Mouse (Mus musculus): ENCODE measurements around the gene Vps52. TPM values are rescaled to one million over a fixed set of nuclear protein-coding genes. Genes with fewer than 3 reads are reported as not detected.
"Not testable (repeated sequence)": the region's sequence is repeated elsewhere in the genome, so short reads cannot be mapped to it uniquely, and the experiment has no call there.

Gene Vps52
- total and polyA plus RNA-seq, 3 experiments: 38.1 to 47.8 (median 39.1) TPM

DNA sequence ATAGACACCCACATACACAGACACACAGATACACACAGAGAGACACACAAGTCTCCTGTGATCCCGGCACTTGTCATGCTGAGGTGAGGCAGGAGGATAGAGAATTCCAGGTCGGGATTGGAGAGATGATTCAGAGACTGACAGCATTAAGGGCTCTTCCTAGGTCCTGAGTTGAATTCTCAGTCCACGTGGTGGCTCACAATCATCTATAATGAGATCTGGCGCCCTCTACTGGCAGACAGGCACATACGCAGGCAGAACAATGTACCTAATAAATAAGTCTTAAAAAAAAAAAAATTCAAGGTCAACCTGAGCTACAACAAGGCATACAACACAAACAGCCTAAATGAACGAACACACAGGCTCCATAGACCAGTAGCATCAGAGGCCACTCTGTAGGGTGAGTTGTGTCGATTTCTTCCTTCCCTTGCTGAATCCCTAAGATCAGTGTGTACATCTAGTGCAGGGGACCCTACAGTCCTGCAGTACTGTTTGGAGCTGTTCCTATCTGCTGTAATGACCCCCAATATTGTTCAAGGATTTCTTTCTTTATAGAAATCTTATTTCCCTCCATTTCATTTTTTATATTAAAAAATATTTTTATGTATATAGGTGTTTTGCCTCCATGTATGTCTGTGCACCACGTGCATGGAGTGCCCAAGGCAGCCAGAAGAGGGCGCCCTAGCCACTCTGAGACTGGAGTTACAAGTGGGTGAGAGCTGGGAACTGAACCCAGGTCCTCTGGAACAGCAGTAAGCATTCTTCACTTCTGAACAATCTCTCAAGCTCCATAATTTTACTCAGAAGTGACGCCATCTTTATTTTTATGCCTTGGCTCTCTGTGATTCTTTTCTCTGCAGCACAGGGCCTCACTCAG lies 36.4 kb downstream of the Vps52 start:
- H3K27me3 ChIP-seq (ENCODE audit: control insufficient read depth, insufficient read depth, low read length): no peaks in the 10 kb centered on the region
- no peaks in the 10 kb centered on the region for H3K36me3 ChIP-seq (ENCODE audit: control insufficient read depth, insufficient read depth, low read length)
- no peak overlapping the region for H3K27ac ChIP-seq
- peak; percentile 83 for TF ChIP-seq CTCF (IDR thresholded peaks at IDR 0.05)
- no peak for TF ChIP-seq EP300 (IDR thresholded peaks at IDR 0.05; ENCODE audit: insufficient read depth, low read depth, low read length)
- no peak for TF ChIP-seq POLR2A (IDR thresholded peaks at IDR 0.05; ENCODE audit: insufficient read depth, low read depth, low read length)
- H3K79me2 ChIP-seq (replicated peaks; ENCODE audit: control insufficient read depth, insufficient read depth, low read length): no peaks in the 10 kb centered on the region
- intact Hi-C loops (cut with DNase I): no loop called here
- H3K4me1 ChIP-seq (ENCODE audit: control insufficient read depth, insufficient read depth, low read length): no peaks in the 10 kb centered on the region
- no peak overlapping the region for H3K4me3 ChIP-seq
- H3K9ac ChIP-seq (ENCODE audit: low read depth, low read length): no peak overlapping the region
- WGBS: 31% methylated on average over 10 of the region's 10 CpGs
- peak; percentile 31 to 44 for DNase-seq

- DNase-seq: no peak
- WGBS: 84% methylated on average over 8 of the region's 8 CpGs
- TF ChIP-seq POLR2A (IDR thresholded peaks at IDR 0.05; ENCODE audit: insufficient read depth, low read depth, low read length) (no peak), EP300 (IDR thresholded peaks at IDR 0.05; ENCODE audit: insufficient read depth, low read depth, low read length) (no peak), CTCF (IDR thresholded peaks at IDR 0.05) (no peak)
- Histone ChIP-seq H3K4me3 (no peak overlapping the region), H3K4me1 (ENCODE audit: control insufficient read depth, insufficient read depth, low read length) (no peaks in the 10 kb centered on the region; the same call in 1 of the 2 replicates), H3K27me3 (ENCODE audit: control insufficient read depth, insufficient read depth, low read length) (no peaks in the 10 kb centered on the region), H3K9ac (ENCODE audit: low read depth, low read length) (no peak overlapping the region), H3K27ac (no peak overlapping the region), H3K36me3 (ENCODE audit: control insufficient read depth, insufficient read depth, low read length) (no peaks in the 10 kb centered on the region), H3K79me2 (replicated peaks; ENCODE audit: control insufficient read depth, insufficient read depth, low read length) (no peaks in the 10 kb centered on the region)
- intact Hi-C loops (cut with DNase I): loop anchor here (1.0 to 5.0 kb wide), 2 partner anchors 1274 to 1297 kb away; no protein-coding TSS in a partner anchor
These were observed 39.3 kb downstream of the Vps52 start for GRCm38 (mm10) chr17:33994959-33995358.

DNA sequence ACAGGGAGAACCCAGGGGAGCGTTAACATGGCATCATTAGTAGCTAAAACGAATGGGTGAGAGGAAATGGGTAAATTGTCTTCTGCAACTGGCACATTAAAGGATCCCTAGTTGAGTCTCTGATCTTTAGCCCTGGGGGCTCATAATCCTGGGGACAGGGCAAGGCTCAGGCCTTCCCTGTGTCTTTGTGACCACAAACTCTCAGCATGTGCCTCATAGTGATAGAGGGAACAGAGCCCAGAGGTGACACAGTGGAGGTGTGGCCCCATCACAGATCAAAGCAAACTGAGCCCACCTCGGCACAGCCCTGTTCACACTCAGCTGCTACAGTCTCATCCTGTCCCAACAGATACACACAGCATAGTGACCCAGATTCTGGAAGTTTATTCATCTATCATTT lies 40.0 kb downstream of the Vps52 start:
- Histone ChIP-seq H3K36me3 (ENCODE audit: control insufficient read depth, insufficient read depth, low read length) (no peaks in the 10 kb centered on the region), H3K27me3 (ENCODE audit: control insufficient read depth, insufficient read depth, low read length) (no peaks in the 10 kb centered on the region), H3K4me1 (ENCODE audit: control insufficient read depth, insufficient read depth, low read length) (no peaks in the 10 kb centered on the region; the same call in 1 of the 2 replicates), H3K27ac (no peak overlapping the region), H3K79me2 (replicated peaks; ENCODE audit: control insufficient read depth, insufficient read depth, low read length) (no peaks in the 10 kb centered on the region), H3K9ac (ENCODE audit: low read depth, low read length) (no peak overlapping the region), H3K4me3 (no peak overlapping the region)
- DNase-seq: no peak
- WGBS: 60% methylated on average over 3 of the region's 3 CpGs
- no peak for TF ChIP-seq EP300 (IDR thresholded peaks at IDR 0.05; ENCODE audit: insufficient read depth, low read depth, low read length)
- TF ChIP-seq CTCF (IDR thresholded peaks at IDR 0.05): no peak
- TF ChIP-seq POLR2A (IDR thresholded peaks at IDR 0.05; ENCODE audit: insufficient read depth, low read depth, low read length): no peak
- intact Hi-C loops (cut with DNase I): loop anchor here (1.0 to 5.0 kb wide), 2 partner anchors 1274 to 1297 kb away; no protein-coding TSS in a partner anchor

DNA sequence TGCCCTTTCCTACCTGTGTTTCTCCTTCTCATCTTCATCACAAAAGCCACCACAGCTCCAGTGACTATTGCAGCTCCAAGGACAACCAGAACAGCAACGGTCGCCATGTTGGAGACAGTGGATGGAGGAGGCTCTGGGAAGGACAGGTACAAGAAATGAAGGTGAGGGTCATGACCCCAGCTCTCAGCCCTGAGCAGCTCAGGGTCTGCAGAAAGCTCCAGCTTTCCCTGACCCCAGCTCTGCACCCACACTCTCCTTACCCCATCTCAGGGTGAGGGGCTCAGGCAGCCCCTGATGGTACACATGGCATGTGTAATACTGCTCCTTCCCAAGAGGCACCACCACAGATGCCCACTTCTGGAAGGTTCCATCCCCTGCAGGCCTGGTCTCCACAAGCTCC lies 41.4 kb downstream of the Vps52 start:
- H3K4me1 ChIP-seq (ENCODE audit: control insufficient read depth, insufficient read depth, low read length); H3K4me3 ChIP-seq; H3K36me3 ChIP-seq (ENCODE audit: control insufficient read depth, insufficient read depth, low read length); H3K27me3 ChIP-seq (ENCODE audit: control insufficient read depth, insufficient read depth, low read length); H3K27ac ChIP-seq; DNase-seq; H3K79me2 ChIP-seq (replicated peaks; ENCODE audit: control insufficient read depth, insufficient read depth, low read length); H3K9ac ChIP-seq (ENCODE audit: low read depth, low read length): not testable (repeated sequence)
- WGBS: 92% methylated on average over 2 of the region's 2 CpGs
- intact Hi-C loops (cut with DNase I): loop anchor here (5.0 kb wide), 1 partner anchor 1295 kb away; no protein-coding TSS in a partner anchor

- H3K4me1 ChIP-seq (ENCODE audit: control insufficient read depth, insufficient read depth, low read length); H3K4me3 ChIP-seq; H3K36me3 ChIP-seq (ENCODE audit: control insufficient read depth, insufficient read depth, low read length); H3K27me3 ChIP-seq (ENCODE audit: control insufficient read depth, insufficient read depth, low read length); H3K9ac ChIP-seq (ENCODE audit: low read depth, low read length); H3K79me2 ChIP-seq (replicated peaks; ENCODE audit: control insufficient read depth, insufficient read depth, low read length); DNase-seq; H3K27ac ChIP-seq: not testable (repeated sequence)
- intact Hi-C loops (cut with DNase I): loop anchor here (5.0 kb wide), 1 partner anchor 1294 kb away; no protein-coding TSS in a partner anchor
- WGBS: 51% methylated on average over 5 of the region's 5 CpGs
These were observed 43.1 kb downstream of the Vps52 start for GRCm38 (mm10) chr17:33998697-33999096.

GRCm38 (mm10) chr17:33999341-34000149 lies 43.9 kb downstream of the Vps52 start:
- H3K9ac ChIP-seq (ENCODE audit: low read depth, low read length): peak overlapping the region; percentile 94
- H3K27me3 ChIP-seq (ENCODE audit: control insufficient read depth, insufficient read depth, low read length): no peaks in the 10 kb centered on the region
- no peaks in the 10 kb centered on the region; the same call in none of the 2 replicates for H3K4me1 ChIP-seq (ENCODE audit: control insufficient read depth, insufficient read depth, low read length)
- DNase-seq: peak; percentile 50 to 61
- peak overlapping the region; percentile 71 for H3K4me3 ChIP-seq
- intact Hi-C loops (cut with DNase I): loop anchor here (5.0 kb wide), 1 partner anchor 1293 kb away; no protein-coding TSS in a partner anchor
- WGBS: 2% methylated on average over 87 of the region's 87 CpGs
- TF ChIP-seq POLR2A (IDR thresholded peaks at IDR 0.05; ENCODE audit: insufficient read depth, low read depth, low read length) (no peak), CTCF (IDR thresholded peaks at IDR 0.05) (no peak), EP300 (IDR thresholded peaks at IDR 0.05; ENCODE audit: insufficient read depth, low read depth, low read length) (no peak)
- no peaks in the 10 kb centered on the region for H3K79me2 ChIP-seq (replicated peaks; ENCODE audit: control insufficient read depth, insufficient read depth, low read length)
- H3K36me3 ChIP-seq (ENCODE audit: control insufficient read depth, insufficient read depth, low read length): no peaks in the 10 kb centered on the region
- H3K27ac ChIP-seq: peak overlapping the region; percentile 77

Measured in heart, adult 2 months (tissue).